Mouse (Mus musculus): ENCODE data around the gene Gm17349. TPM values are rescaled to one million over a fixed set of nuclear protein-coding genes. Genes with fewer than 3 reads are reported as not detected.

Gm17349 gene
- total and polyA plus RNA-seq, 2 experiments: 1.4 TPM; not detected in 1

- Histone ChIP-seq H3K79me2 (ENCODE audit: control insufficient read depth, insufficient read depth, low read length) (peaks cover 3% of the 10 kb centered on the region; the same call in 1 of the 2 replicates), H3K36me3 (ENCODE audit: control insufficient read depth, insufficient read depth, low read length) (no peaks in the 10 kb centered on the region; the same call in 1 of the 2 replicates), H3K27me3 (ENCODE audit: control insufficient read depth, insufficient read depth, low read length) (no peaks in the 10 kb centered on the region), H3K9ac (ENCODE audit: low read depth, low read length) (no peak overlapping the region), H3K27ac (replicated peaks; ENCODE audit: insufficient read depth, low read depth, low read length) (no peak overlapping the region), H3K4me1 (ENCODE audit: control insufficient read depth, insufficient read depth, low read length) (peaks cover 45% of the 10 kb centered on the region), H3K4me3 (ENCODE audit: insufficient read depth, low read depth, low read length) (no peak overlapping the region)
- TF ChIP-seq CTCF (IDR thresholded peaks at IDR 0.05; ENCODE audit: low read depth, low read length): no peak
- TF ChIP-seq POLR2A (IDR thresholded peaks at IDR 0.05; ENCODE audit: extremely low read depth, insufficient read depth, low read length): no peak
- 70% methylated on average over 25 of the region's 25 CpGs for WGBS
- peak; percentile 27 for DNase-seq (ENCODE audit: extremely low read depth, low read depth, low spot score)
These were observed 16.8 kb upstream of the Gm17349 start for GRCm38 (mm10) chr15:99721921-99722743.

- H3K79me2 ChIP-seq (ENCODE audit: control insufficient read depth, insufficient read depth, low read length): peaks cover 3% of the 10 kb centered on the region; the same call in 1 of the 2 replicates
- DNase-seq (ENCODE audit: extremely low read depth, low read depth, low spot score): no peak
- WGBS: 69% methylated on average over 8 of the region's 8 CpGs
These were observed 14.6 kb upstream of the Gm17349 start for GRCm38 (mm10) chr15:99719865-99720264.

GRCm38 (mm10) chr15:99718461-99719021 lies 13.3 kb upstream of the Gm17349 start:
- Histone ChIP-seq H3K79me2 (ENCODE audit: control insufficient read depth, insufficient read depth, low read length) (peaks cover 3% of the 10 kb centered on the region; the same call in 1 of the 2 replicates), H3K4me3 (ENCODE audit: insufficient read depth, low read depth, low read length) (peak overlapping the region; percentile 87), H3K27me3 (ENCODE audit: control insufficient read depth, insufficient read depth, low read length) (no peaks in the 10 kb centered on the region), H3K27ac (replicated peaks; ENCODE audit: insufficient read depth, low read depth, low read length) (peak overlapping the region; percentile 88), H3K36me3 (ENCODE audit: control insufficient read depth, insufficient read depth, low read length) (no peaks in the 10 kb centered on the region; the same call in 1 of the 2 replicates), H3K4me1 (ENCODE audit: control insufficient read depth, insufficient read depth, low read length) (peaks cover 49% of the 10 kb centered on the region), H3K9ac (ENCODE audit: low read depth, low read length) (peak overlapping the region; percentile 82)
- TF ChIP-seq CTCF (IDR thresholded peaks at IDR 0.05; ENCODE audit: low read depth, low read length) (no peak), POLR2A (IDR thresholded peaks at IDR 0.05; ENCODE audit: extremely low read depth, insufficient read depth, low read length) (no peak)
- DNase-seq (ENCODE audit: extremely low read depth, low read depth, low spot score): peak; percentile 91
- 28% methylated on average over 9 of the region's 9 CpGs for WGBS

More at GRCm38 (mm10) chr15:99719865-99720264, 14.6 kb upstream of the Gm17349 start:
- Histone ChIP-seq H3K27ac (replicated peaks; ENCODE audit: insufficient read depth, low read depth, low read length) (no peak overlapping the region), H3K9ac (ENCODE audit: low read depth, low read length) (0 out of 2 replicates have a peak overlapping the region, but pooled peaks have one; percentile 4), H3K36me3 (ENCODE audit: control insufficient read depth, insufficient read depth, low read length) (no peaks in the 10 kb centered on the region; the same call in 1 of the 2 replicates), H3K4me3 (ENCODE audit: insufficient read depth, low read depth, low read length) (no peak overlapping the region), H3K27me3 (ENCODE audit: control insufficient read depth, insufficient read depth, low read length) (no peaks in the 10 kb centered on the region), H3K4me1 (ENCODE audit: control insufficient read depth, insufficient read depth, low read length) (peaks cover 59% of the 10 kb centered on the region)
- TF ChIP-seq CTCF (IDR thresholded peaks at IDR 0.05; ENCODE audit: low read depth, low read length): no peak

GRCm38 (mm10) chr15:99717386-99718334 lies 12.4 kb upstream of the Gm17349 start, which contains the start of gene Gpd1:
Gene Gpd1 (plus strand): TSS chr15:99717515.
- TF ChIP-seq CTCF (IDR thresholded peaks at IDR 0.05; ENCODE audit: low read depth, low read length) (no peak), POLR2A (IDR thresholded peaks at IDR 0.05; ENCODE audit: extremely low read depth, insufficient read depth, low read length) (peak; percentile 90)
- Histone ChIP-seq H3K27ac (replicated peaks; ENCODE audit: insufficient read depth, low read depth, low read length) (peak within 1 kb of the TSS; percentile 88), H3K4me1 (ENCODE audit: control insufficient read depth, insufficient read depth, low read length) (peaks cover 46% of the 10 kb centered on the region), H3K36me3 (ENCODE audit: control insufficient read depth, insufficient read depth, low read length) (no peaks in the 10 kb centered on the region; the same call in 1 of the 2 replicates), H3K9ac (ENCODE audit: low read depth, low read length) (peak within 1 kb of the TSS; percentile 82), H3K27me3 (ENCODE audit: control insufficient read depth, insufficient read depth, low read length) (no peaks in the 10 kb centered on the region), H3K79me2 (ENCODE audit: control insufficient read depth, insufficient read depth, low read length) (peaks cover 3% of the 10 kb centered on the region; the same call in 1 of the 2 replicates), H3K4me3 (ENCODE audit: insufficient read depth, low read depth, low read length) (peak within 1 kb of the TSS; percentile 87)
- DNase-seq (ENCODE audit: extremely low read depth, low read depth, low spot score): peak; percentile 89
- WGBS: 14% methylated on average over 26 of the region's 26 CpGs

- Histone ChIP-seq H3K9ac (ENCODE audit: low read depth, low read length) (no peak overlapping the region), H3K27ac (replicated peaks; ENCODE audit: insufficient read depth, low read depth, low read length) (peak overlapping the region; percentile 87)
These were observed 11.5 kb upstream of the Gm17349 start for GRCm38 (mm10) chr15:99716814-99717213.

More at GRCm38 (mm10) chr15:99716814-99717213, 11.5 kb upstream of the Gm17349 start:
- DNase-seq (ENCODE audit: extremely low read depth, low read depth, low spot score): no peak
- 59% methylated on average over 12 of the region's 12 CpGs for WGBS
- no peaks in the 10 kb centered on the region for H3K27me3 ChIP-seq (ENCODE audit: control insufficient read depth, insufficient read depth, low read length)
- no peaks in the 10 kb centered on the region; the same call in 1 of the 2 replicates for H3K36me3 ChIP-seq (ENCODE audit: control insufficient read depth, insufficient read depth, low read length)
- H3K79me2 ChIP-seq (ENCODE audit: control insufficient read depth, insufficient read depth, low read length): peaks cover 3% of the 10 kb centered on the region; the same call in 1 of the 2 replicates
- no peak for TF ChIP-seq CTCF (IDR thresholded peaks at IDR 0.05; ENCODE audit: low read depth, low read length)
- no peak for TF ChIP-seq POLR2A (IDR thresholded peaks at IDR 0.05; ENCODE audit: extremely low read depth, insufficient read depth, low read length)
- peaks cover 45% of the 10 kb centered on the region for H3K4me1 ChIP-seq (ENCODE audit: control insufficient read depth, insufficient read depth, low read length)
- H3K4me3 ChIP-seq (ENCODE audit: insufficient read depth, low read depth, low read length): no peak overlapping the region

Measured in liver, adult 2 months (tissue).